Mouse (Mus musculus) liver, embryonic 14.5 days (tissue): ENCODE data around the gene Cdc14b. TPM values are rescaled to one million over a fixed set of nuclear protein-coding genes. Genes with fewer than 3 reads are reported as not detected.

Experiments used
- ATAC-seq: fragments of 200-750 bp; cut with Nextera tagmentation; 2 replicates; pipeline ENCODE4 v1.8.0; 2017; ENCODE audit warnings: moderate number of reproducible peaks, mild to moderate bottlenecking, moderate library complexity; ENCODE audit not compliant: insufficient read depth
- DNase-seq, 3 experiments: peaks; one replicate each; pipeline ENCODE4 v3.0.0-alpha.2; 2012 to 2013; ENCODE audit warnings: low read depth in 3 of 3, low spot score in 3 of 3
- H3K27ac ChIP-seq: fragments of 300-500 bp; sonication (generic); 2 replicates; pipeline ENCODE4 v1.5.1; 2014; ENCODE audit warnings: moderate library complexity, mild to moderate bottlenecking, control low read depth, inconsistent platforms
- H3K27me3 ChIP-seq: fragments of 300-500 bp; sonication (generic); 2 replicates; pipeline ENCODE4 v1.6.1; 2014; ENCODE audit warnings: mild to moderate bottlenecking, low read length, moderate library complexity; ENCODE audit not compliant: control insufficient read depth, insufficient read depth
- H3K36me3 ChIP-seq: fragments of 300-500 bp; sonication (generic); replicated peaks from 2 replicates; pipeline ENCODE4 v1.6.1; 2014; ENCODE audit warnings: low read depth; ENCODE audit not compliant: control insufficient read depth, insufficient read depth
- H3K4me1 ChIP-seq, 2 experiments: fragments of 200-500 bp in 1 of 2; fragments of 300-500 bp in 1 of 2; sonication (generic) in 1 of 2; replicated peaks; 2 replicates each; pipeline ENCODE4 v1.6.1; 2012 to 2014; ENCODE audit warnings: antibody characterized with exemption in 1 of 2, inconsistent platforms in 1 of 2, low read length in 1 of 2; ENCODE audit not compliant: control insufficient read depth in 2 of 2, insufficient read depth in 2 of 2
- H3K4me2 ChIP-seq: fragments of 300-500 bp; sonication (generic); 2 replicates; pipeline ENCODE4 v1.6.1; 2014; ENCODE audit warnings: low read depth, mild to moderate bottlenecking, control low read depth, moderate library complexity
- H3K4me3 ChIP-seq, 2 experiments: fragments of 200-500 bp in 1 of 2; fragments of 300-500 bp in 1 of 2; sonication (generic) in 1 of 2; 2 replicates each; pipeline ENCODE4 v1.5.1; 2012 to 2014; ENCODE audit warnings: low read depth in 2 of 2, low read length in 2 of 2, mild to moderate bottlenecking in 2 of 2, control low read depth in 1 of 2, inconsistent platforms in 1 of 2, moderate library complexity in 1 of 2; ENCODE audit not compliant: insufficient read depth in 1 of 2
- H3K9ac ChIP-seq: fragments of 300-500 bp; sonication (generic); replicated peaks from 2 replicates; pipeline ENCODE4 v1.6.1; 2014; ENCODE audit warnings: mild to moderate bottlenecking, control low read depth, moderate library complexity
- H3K9me3 ChIP-seq: fragments of 300-500 bp; sonication (generic); 2 replicates; pipeline ENCODE4 v1.6.1; 2016; ENCODE audit warnings: low read length, mixed read lengths; ENCODE audit not compliant: control insufficient read depth
- CTCF ChIP-seq: IDR thresholded peaks from 2 replicates; pipeline ENCODE4 v1.5.1; 2016; ENCODE audit warnings: antibody characterized with exemption, low read depth, control low read depth
- EP300 ChIP-seq: IDR thresholded peaks from 2 replicates; pipeline ENCODE4 v1.6.1; 2016; ENCODE audit warnings: antibody characterized with exemption, low read depth
- WGBS: fragments of 180-500 bp; shearing (Covaris S2); extraction: QIAGEN DNeasy Blood & Tissue Kit; methylation state at CpG from one replicate; pipeline ENCODE4 v1.1.7; 2014; ENCODE audit not compliant: insufficient replicate concordance; 5-methylcytosine and 5-hydroxymethylcytosine counted together
- polyA plus RNA-seq, 2 experiments: library from polyadenylated mRNA; depleted of rRNA in 1 of 2; stranded (reverse) in 1 of 2; unstranded in 1 of 2; fragments of >200 nt; fragmentation: Nextera tagmentation in 1 of 2; extraction: Ambion mirVana in 1 of 2; gene quantifications; 2 replicates each; pipeline versions ENCODE4 v1.2.1 to v1.2.3; 2012 to 2014

Cdc14b gene
- polyA plus RNA-seq (2012; rRNA removed) = 3.4 and 4.1 TPM in 2 replicates
- 5.6 and 8.9 TPM in 2 replicates for polyA plus RNA-seq (2014; fragmentation: Nextera tagmentation; extraction: Ambion mirVana)

- no peak for TF ChIP-seq CTCF
- TF ChIP-seq EP300 = no peak
- H3K9ac ChIP-seq = peak within 1 kb of the TSS; percentile 56
- peak within 1 kb of the TSS; percentile 98 for H3K4me2 ChIP-seq
- peak within 1 kb of the TSS; percentile 66 to 69 for H3K4me3 ChIP-seq
- H3K27me3 ChIP-seq = peaks cover 32% of the 10 kb centered on the region
- under 1% methylated on average over 57 of the region's 57 CpGs for WGBS
- H3K9me3 ChIP-seq = no peaks in the 10 kb centered on the region
- peaks cover 0 to 13% of the 10 kb centered on the region in 2 experiments; a peak in 2 of 4 replicates for H3K4me1 ChIP-seq
- H3K36me3 ChIP-seq = no peaks in the 10 kb centered on the region
- peak; percentile 54 to 62 (median 56) for DNase-seq
- peak; percentile 87 for ATAC-seq
- H3K27ac ChIP-seq = no peak within 1 kb of the TSS
Observed at GRCm38 (mm10) chr13:64274879-64275753, at the start of gene Cdc14b. Gene Cdc14b, minus strand, starts transcription at chr13:64275290.

GRCm38 (mm10) chr13:64322561-64323281 lies 47.6 kb upstream of the Cdc14b start:
- Histone ChIP-seq H3K9ac (no peak overlapping the region), H3K27me3 (no peaks in the 10 kb centered on the region), H3K4me3 (no peak overlapping the region), H3K4me1 (peaks cover 0 to 2% of the 10 kb centered on the region in 2 experiments; a peak in 1 of 4 replicates), H3K4me2 (no peak overlapping the region), H3K36me3 (no peaks in the 10 kb centered on the region), H3K9me3 (no peaks in the 10 kb centered on the region), H3K27ac (no peak overlapping the region)
- no peak for ATAC-seq
- whole genome bisulfite sequencing = 44% methylated on average over 8 of the region's 8 CpGs
- DNase-seq = no peak
- TF ChIP-seq CTCF = no peak
- TF ChIP-seq EP300 = no peak

- H3K36me3 ChIP-seq = no peaks in the 10 kb centered on the region
- no peak overlapping the region for H3K27ac ChIP-seq
- ATAC-seq (no peak), DNase-seq (no peak)
- H3K4me3 ChIP-seq = no peak overlapping the region
- peaks cover 0 to 5% of the 10 kb centered on the region in 2 experiments; a peak in 1 of 4 replicates for H3K4me1 ChIP-seq
- no peaks in the 10 kb centered on the region for H3K27me3 ChIP-seq
- TF ChIP-seq CTCF (no peak), EP300 (no peak)
- no peak overlapping the region for H3K4me2 ChIP-seq
- H3K9ac ChIP-seq = no peak overlapping the region
- WGBS = 46% methylated on average over 8 of the region's 8 CpGs
- H3K9me3 ChIP-seq = no peaks in the 10 kb centered on the region
Observed at GRCm38 (mm10) chr13:64320334-64320733, 45.2 kb upstream of the Cdc14b start.

- Histone ChIP-seq H3K9ac (no peak overlapping the region), H3K36me3 (no peaks in the 10 kb centered on the region), H3K4me3 (no peak overlapping the region), H3K27ac (no peak overlapping the region), H3K27me3 (no peaks in the 10 kb centered on the region), H3K4me2 (no peak overlapping the region), H3K4me1 (peaks cover 0 to 3% of the 10 kb centered on the region in 2 experiments; a peak in 1 of 4 replicates), H3K9me3 (no peaks in the 10 kb centered on the region)
- TF ChIP-seq EP300 = no peak
- peak; percentile 10; the same call in 1 of the 2 replicates for TF ChIP-seq CTCF
- no peak for DNase-seq
- no peak for ATAC-seq
Observed at GRCm38 (mm10) chr13:64319782-64320181, 44.7 kb upstream of the Cdc14b start.

GRCm38 (mm10) chr13:64318355-64318754 lies 43.3 kb upstream of the Cdc14b start:
- H3K4me2 ChIP-seq = no peak overlapping the region
- no peaks in the 10 kb centered on the region for H3K36me3 ChIP-seq
- H3K27ac ChIP-seq = no peak overlapping the region
- DNase-seq = no peak
- no peak for TF ChIP-seq EP300
- TF ChIP-seq CTCF = no peak
- peaks cover 0 to 2% of the 10 kb centered on the region in 2 experiments; a peak in 1 of 4 replicates for H3K4me1 ChIP-seq
- H3K9me3 ChIP-seq = no peaks in the 10 kb centered on the region
- no peak for ATAC-seq
- H3K27me3 ChIP-seq = no peaks in the 10 kb centered on the region
- H3K9ac ChIP-seq = no peak overlapping the region
- no peak overlapping the region for H3K4me3 ChIP-seq
- WGBS = 91% methylated on average over 2 of the region's 2 CpGs
